Mouse (Mus musculus) hindbrain, postnatal 0 days (tissue): ENCODE results near the gene Nfib. TPM values are rescaled to one million over a fixed set of nuclear protein-coding genes. Genes with fewer than 3 reads are reported as not detected.
A peak's percentile ranks its signal among the peaks of the same experiment; 100 is the strongest.

Experiments used
- ATAC-seq: fragments of 200-750 bp; cut with Nextera tagmentation; 2 replicates; pipeline ENCODE4 v1.8.0; 2017; ENCODE audit warnings: mild to moderate bottlenecking, moderate TSS enrichment, moderate library complexity
- DNase-seq: peaks from one replicate; pipeline ENCODE4 v3.0.0-alpha.2; 2015; ENCODE audit warnings: low spot score
- H3K27ac ChIP-seq: fragments of 300-500 bp; sonication (generic); 2 replicates; pipeline ENCODE4 v1.5.1; 2014; ENCODE audit warnings: mild to moderate bottlenecking
- H3K27me3 ChIP-seq: fragments of 300-500 bp; sonication (generic); 2 replicates; pipeline ENCODE4 v1.6.1; 2014; ENCODE audit warnings: low read length, mixed read lengths; ENCODE audit not compliant: insufficient read depth
- H3K36me3 ChIP-seq: fragments of 300-500 bp; sonication (generic); 2 replicates; pipeline ENCODE4 v1.6.1; 2014; ENCODE audit warnings: low read length, mixed read lengths; ENCODE audit not compliant: insufficient read depth
- H3K4me1 ChIP-seq: fragments of 300-500 bp; sonication (generic); 2 replicates; pipeline ENCODE4 v1.6.1; 2014; ENCODE audit warnings: antibody characterized with exemption, low read length, mixed read lengths; ENCODE audit not compliant: insufficient read depth
- H3K4me2 ChIP-seq: fragments of 300-500 bp; sonication (generic); 2 replicates; pipeline ENCODE4 v1.6.1; 2014; ENCODE audit warnings: low read depth, mild to moderate bottlenecking, low read length, moderate library complexity, mixed read lengths
- H3K4me3 ChIP-seq: fragments of 300-500 bp; sonication (generic); 2 replicates; pipeline ENCODE4 v1.5.1; 2014; ENCODE audit warnings: low read length
- H3K9ac ChIP-seq: fragments of 300-500 bp; sonication (generic); replicated peaks from 2 replicates; pipeline ENCODE4 v1.6.1; 2014; ENCODE audit warnings: mild to moderate bottlenecking, low read length, moderate library complexity, mixed read lengths
- H3K9me3 ChIP-seq: fragments of 300-500 bp; sonication (generic); 2 replicates; pipeline ENCODE4 v1.6.1; 2016; ENCODE audit warnings: low read length, mixed read lengths
- CTCF ChIP-seq: IDR thresholded peaks from 2 replicates; pipeline ENCODE4 v1.5.1; 2016; ENCODE audit warnings: antibody characterized with exemption, control low read depth, low read depth
- whole genome bisulfite sequencing: fragments of 180-500 bp; shearing (Covaris S2); extraction: QIAGEN DNeasy Blood & Tissue Kit; methylation state at CpG from one replicate; pipeline ENCODE4 v1.1.7; 2014; 5-methylcytosine and 5-hydroxymethylcytosine counted together
- polyA plus RNA-seq: library from polyadenylated mRNA; unstranded; fragments of >200 nt; fragmentation: Nextera tagmentation; extraction: Ambion mirVana; gene quantifications from 2 replicates; pipeline ENCODE4 v1.2.1, GENCODE M21; 2015
- total RNA-seq: library from RNA; depleted of rRNA; stranded (reverse); fragments of >200 nt; gene quantifications from 2 replicates; pipeline ENCODE4 v1.2.3, GENCODE M21; 2014

Gene Nfib
- total and polyA plus RNA-seq, 2 experiments from 2014 or later: 69.8 to 112 TPM

DNA sequence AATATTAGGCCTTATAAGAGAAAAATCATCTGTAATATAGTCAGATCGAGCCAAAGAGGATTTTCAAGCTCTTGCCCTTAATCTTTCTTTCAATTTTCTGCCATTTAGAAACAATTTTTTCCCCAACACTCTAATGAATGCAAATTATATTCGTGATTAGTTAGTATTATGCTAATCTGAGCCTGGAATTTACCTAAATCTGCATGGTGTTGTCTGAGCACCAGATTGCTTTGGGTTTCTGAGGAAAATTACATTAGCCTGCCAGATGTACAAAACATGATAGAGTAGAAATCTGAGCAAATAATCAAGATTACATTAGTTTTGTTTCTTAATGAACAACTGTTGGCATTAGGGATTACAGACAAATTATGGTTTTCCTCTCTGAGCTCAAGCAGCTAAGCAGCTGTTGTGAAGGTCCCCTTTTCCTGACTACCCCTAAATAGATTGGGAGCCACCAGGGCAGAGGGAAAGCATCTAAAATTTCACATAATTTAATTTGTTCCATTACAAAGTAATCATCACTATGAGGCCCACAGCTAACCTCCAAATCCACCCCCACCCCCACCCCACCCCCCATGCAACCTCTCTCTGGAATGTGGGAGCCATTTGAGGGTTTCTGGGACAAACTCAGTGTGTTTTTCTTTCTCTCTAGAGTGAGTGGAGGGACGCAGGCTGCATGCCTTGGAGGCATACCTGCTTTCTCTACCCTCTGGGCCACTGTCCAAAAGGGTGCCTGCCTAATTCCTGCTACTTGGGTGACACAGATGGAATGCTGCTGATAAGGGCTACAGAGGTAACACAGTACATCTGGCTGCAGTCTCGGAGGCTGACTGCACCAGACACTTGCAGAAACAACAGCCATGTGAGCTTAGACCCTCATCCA is 14.2 kb downstream of the Nfib start:
- Histone ChIP-seq H3K4me1 (peaks cover 3% of the 10 kb centered on the region; the same call in 1 of the 2 replicates), H3K4me2 (no peak overlapping the region), H3K27ac (no peak overlapping the region), H3K9ac (no peak overlapping the region), H3K9me3 (no peaks in the 10 kb centered on the region), H3K36me3 (no peaks in the 10 kb centered on the region), H3K27me3 (no peaks in the 10 kb centered on the region), H3K4me3 (no peak overlapping the region)
- no peak for DNase-seq
- ATAC-seq: no peak
- TF ChIP-seq CTCF: no peak
- WGBS: 37% methylated on average over 4 of the region's 4 CpGs

DNA sequence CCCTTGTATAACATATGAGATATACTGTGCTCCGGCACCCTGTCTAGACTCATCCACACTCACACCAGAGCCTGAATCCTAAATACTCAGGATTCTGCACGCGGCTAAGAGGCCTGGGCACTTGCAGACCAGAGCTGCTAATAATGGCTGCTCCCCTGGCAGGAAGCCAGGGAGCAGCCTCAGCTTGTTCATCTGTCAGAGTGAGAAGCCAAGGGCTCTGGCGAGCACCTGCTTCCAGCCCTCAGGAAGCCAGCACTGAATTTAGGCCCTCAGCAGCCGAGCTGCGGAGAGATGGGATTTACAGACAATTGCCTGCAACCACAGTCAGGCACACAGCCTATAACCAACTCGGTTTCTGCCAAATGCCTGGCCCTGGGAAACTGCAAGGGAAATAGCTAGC is 15.3 kb downstream of the Nfib start:
- Histone ChIP-seq H3K4me3 (no peak overlapping the region), H3K9ac (no peak overlapping the region), H3K4me1 (no peaks in the 10 kb centered on the region; the same call in 1 of the 2 replicates), H3K27ac (peak overlapping the region; percentile 22), H3K9me3 (no peaks in the 10 kb centered on the region), H3K27me3 (no peaks in the 10 kb centered on the region), H3K36me3 (no peaks in the 10 kb centered on the region), H3K4me2 (no peak overlapping the region)
- WGBS: 21% methylated on average over 7 of the region's 7 CpGs
- DNase-seq (peak; percentile 95), ATAC-seq (peak; percentile 91)
- no peak for TF ChIP-seq CTCF

DNA sequence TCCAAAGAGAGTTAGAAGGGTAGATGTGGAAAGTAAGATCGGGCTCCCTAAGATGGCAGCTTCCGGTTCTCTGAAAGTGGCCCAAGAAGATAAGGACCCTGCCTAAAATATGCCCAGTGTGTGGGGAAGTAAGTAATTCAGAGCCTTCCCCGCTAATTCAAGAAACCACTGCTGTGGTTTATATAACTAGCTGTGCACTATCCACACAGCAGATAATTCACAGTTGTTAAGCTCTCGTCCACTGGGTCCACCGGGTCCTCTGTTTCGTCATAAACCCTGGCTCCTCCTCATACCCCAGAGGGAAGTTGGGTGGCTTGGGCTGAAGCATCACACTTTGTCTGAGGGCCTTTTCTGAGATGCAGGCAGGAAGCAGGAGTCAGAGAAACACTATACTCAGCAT is 19.5 kb downstream of the Nfib start:
- ATAC-seq (no peak), DNase-seq (no peak)
- 89% methylated on average over 6 of the region's 6 CpGs for WGBS
- Histone ChIP-seq H3K27me3 (no peaks in the 10 kb centered on the region), H3K36me3 (no peaks in the 10 kb centered on the region), H3K4me2 (no peak overlapping the region), H3K4me3 (no peak overlapping the region), H3K9me3 (no peaks in the 10 kb centered on the region), H3K4me1 (no peaks in the 10 kb centered on the region; the same call in 1 of the 2 replicates), H3K9ac (no peak overlapping the region), H3K27ac (no peak overlapping the region)
- no peak for TF ChIP-seq CTCF

DNA sequence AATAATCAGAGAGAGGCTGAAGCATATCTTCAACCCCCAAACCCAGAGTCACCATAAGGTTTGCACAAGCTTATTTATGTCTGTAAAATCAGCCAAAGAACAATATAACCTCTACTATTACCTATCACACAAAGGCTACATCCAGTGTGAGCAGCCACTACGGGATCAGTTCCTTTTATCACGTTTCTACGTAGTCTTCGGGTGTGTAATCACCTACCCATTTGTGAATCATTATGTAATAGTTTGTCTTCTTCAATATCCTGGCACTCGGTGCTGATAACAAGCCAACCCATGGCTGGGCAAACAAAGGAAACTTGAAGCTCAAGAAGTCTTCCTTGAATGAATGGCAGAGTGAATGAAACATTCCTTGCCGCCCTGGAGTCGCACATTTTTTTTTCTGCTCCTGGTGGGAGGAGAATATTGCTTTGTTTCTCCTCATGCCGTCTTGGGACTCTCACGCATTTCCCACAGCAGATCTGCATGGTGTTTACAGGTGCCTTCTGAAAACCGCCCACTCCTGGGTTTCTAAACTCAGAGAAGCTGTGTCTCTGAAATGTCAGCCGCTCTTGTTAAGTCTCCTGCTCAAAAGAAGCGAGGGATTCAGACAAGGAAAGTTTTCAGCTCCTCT is 21.3 kb downstream of the Nfib start:
- no peaks in the 10 kb centered on the region for H3K36me3 ChIP-seq
- 42% methylated on average over 12 of the region's 12 CpGs for WGBS

DNA sequence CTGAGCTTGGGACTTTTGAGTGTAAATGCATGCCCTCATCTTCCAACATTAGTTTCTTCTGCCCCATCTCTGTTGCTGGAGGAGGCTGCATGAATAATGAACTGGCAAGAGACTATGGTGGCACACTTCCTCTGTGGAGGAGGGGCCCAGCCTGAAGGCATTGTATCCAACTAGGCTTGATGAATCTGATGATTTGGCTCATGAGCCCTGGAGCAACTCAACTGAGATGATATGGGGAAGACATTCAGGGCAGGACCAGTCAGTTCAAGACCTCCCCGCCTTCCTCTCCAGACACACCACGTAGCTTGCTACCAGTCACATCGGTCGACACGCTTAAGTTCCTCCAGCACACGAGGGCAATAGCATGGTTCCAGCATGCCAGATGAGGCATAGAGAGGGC is 22.0 kb downstream of the Nfib start:
- Histone ChIP-seq H3K27ac (no peak overlapping the region), H3K4me2 (no peak overlapping the region), H3K27me3 (no peaks in the 10 kb centered on the region), H3K9ac (no peak overlapping the region), H3K9me3 (no peaks in the 10 kb centered on the region), H3K4me1 (no peaks in the 10 kb centered on the region), H3K4me3 (no peak overlapping the region), H3K36me3 (no peaks in the 10 kb centered on the region)
- DNase-seq (peak; percentile 22), ATAC-seq (peak; percentile 47)
- TF ChIP-seq CTCF: no peak
- 83% methylated on average over 6 of the region's 6 CpGs for WGBS

More for the DNA sequence above, 21.3 kb downstream of the Nfib start:
- H3K9me3 ChIP-seq: no peaks in the 10 kb centered on the region
- H3K4me3 ChIP-seq: no peak overlapping the region
- no peak overlapping the region for H3K9ac ChIP-seq
- H3K4me2 ChIP-seq: 0 out of 2 replicates have a peak overlapping the region, but pooled peaks have one; percentile 11
- ATAC-seq (no peak), DNase-seq (no peak)
- no peak overlapping the region for H3K27ac ChIP-seq
- H3K27me3 ChIP-seq: no peaks in the 10 kb centered on the region
- H3K4me1 ChIP-seq: no peaks in the 10 kb centered on the region
- TF ChIP-seq CTCF: no peak

DNA sequence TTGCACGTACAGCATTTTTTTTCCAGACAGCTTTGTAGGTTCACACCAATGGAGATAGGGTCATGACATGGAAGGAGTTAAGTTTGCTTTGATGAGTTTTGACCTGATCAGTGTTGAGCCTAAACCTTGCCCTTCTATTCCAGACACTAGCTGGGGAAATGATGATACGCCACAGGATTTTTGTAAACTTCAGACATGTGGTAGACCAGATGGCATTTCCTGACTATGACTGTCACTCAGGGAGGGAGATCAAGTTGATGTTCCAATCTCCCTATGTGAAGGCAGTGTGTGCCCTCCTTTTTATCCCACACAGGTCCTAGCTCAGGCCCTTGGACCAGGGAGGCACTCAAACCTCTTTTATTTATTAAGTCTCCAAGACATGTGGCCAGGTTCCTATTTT is 29.4 kb downstream of the Nfib start:
- Histone ChIP-seq H3K9me3 (no peaks in the 10 kb centered on the region), H3K36me3 (no peaks in the 10 kb centered on the region), H3K4me1 (no peaks in the 10 kb centered on the region), H3K4me2 (no peak overlapping the region), H3K27me3 (no peaks in the 10 kb centered on the region), H3K4me3 (no peak overlapping the region), H3K9ac (no peak overlapping the region), H3K27ac (no peak overlapping the region)
- DNase-seq (no peak), ATAC-seq (no peak)
- no peak for TF ChIP-seq CTCF
- WGBS: 89% methylated on average over 2 of the region's 2 CpGs
